In genomic region chr6:94577991-94578390, GRCm38 (mm10) we compare ENCODE assay signal across 10 mouse cellular contexts.
DNase-seq lines count a peak whose midpoint lies in the region; ATAC-seq and TF ChIP-seq lines count a peak whose summit lies in the region.
"Had no signal": no experiment of that assay in that cellular context is flagged by ENCODE, and none has a peak within 500 bp of the region (broad histone marks: within the 10 kb centered on the region; RNA-seq: fewer than 3 reads in every experiment).

No protein-coding gene starts in this region.

- H3K4me2 ChIP-seq in forebrain, embryonic 12.5 days, result peak overlapping the region; percentile 17; the same call in 1 of the 2 replicates
- H3K4me2 ChIP-seq in limb, embryonic 11.5 days (ENCODE audit: low read depth, severe bottlenecking), result no peak overlapping the region

- peak; percentile 91 for ATAC-seq in forebrain, embryonic 12.5 days (ENCODE audit: low FRiP score)
- no peak for ATAC-seq in limb, embryonic 11.5 days (ENCODE audit: insufficient number of reproducible peaks, low FRiP score, low TSS enrichment, low read depth)
- ATAC-seq: inflammation-experienced regulatory T-cells, adult 6 months had no signal

- H3K9me3 ChIP-seq in forebrain, embryonic 12.5 days, result no peaks in the 10 kb centered on the region
- H3K9me3 ChIP-seq in limb, embryonic 11.5 days (ENCODE audit: control insufficient read depth, low read length), result no peaks in the 10 kb centered on the region

- intact Hi-C loops in left cerebral cortex, adult 2 months (cut with DNase I), result loop anchor here (5.0 kb wide), 1 partner anchor 1519 kb away; no protein-coding TSS in a partner anchor
- intact Hi-C loops in left cerebral cortex, postnatal 10 days (cut with DNase I), result no loop called here
- intact Hi-C loops in heart, adult 2 months (cut with DNase I), result no loop called here

- H3K4me3 ChIP-seq in left cerebral cortex, adult 2 months, result no peak overlapping the region
- H3K4me3 ChIP-seq in forebrain, embryonic 12.5 days (replicated peaks), result no peak overlapping the region
- no peak overlapping the region for H3K4me3 ChIP-seq in limb, embryonic 11.5 days (ENCODE audit: low read depth, low read length)
- H3K4me3 ChIP-seq in heart, adult 2 months, result no peak overlapping the region

- no peaks in the 10 kb centered on the region for H3K79me2 ChIP-seq in heart, adult 2 months (replicated peaks; ENCODE audit: control insufficient read depth, insufficient read depth, low read length)

- H3K36me3 ChIP-seq in forebrain, embryonic 12.5 days (replicated peaks), result no peaks in the 10 kb centered on the region
- no peaks in the 10 kb centered on the region for H3K36me3 ChIP-seq in limb, embryonic 11.5 days (ENCODE audit: control insufficient read depth, insufficient read depth, low read length)
- H3K36me3 ChIP-seq in heart, adult 2 months (ENCODE audit: control insufficient read depth, insufficient read depth, low read length), result no peaks in the 10 kb centered on the region

- 7% methylated on average over 8 of the region's 8 CpGs for WGBS in forebrain, embryonic 12.5 days
- 80% methylated on average over 8 of the region's 8 CpGs for WGBS in limb, embryonic 11.5 days
- WGBS in heart, adult 2 months, result 91% methylated on average over 8 of the region's 8 CpGs

- TF ChIP-seq CTCF in left cerebral cortex, adult 2 months (IDR thresholded peaks at IDR 0.05), result no peak
- TF ChIP-seq CTCF in heart, adult 2 months (IDR thresholded peaks at IDR 0.05), result no peak

- H3K27ac ChIP-seq in left cerebral cortex, adult 2 months, result peak overlapping the region; percentile 38; the same call in 1 of the 2 replicates
- peak overlapping the region; percentile 77 for H3K27ac ChIP-seq in forebrain, embryonic 12.5 days
- H3K27ac ChIP-seq in limb, embryonic 11.5 days (replicated peaks; ENCODE audit: low read depth, low read length), result no peak overlapping the region
- H3K27ac ChIP-seq in heart, adult 2 months, result no peak overlapping the region

- TF ChIP-seq EP300 in heart, adult 2 months (IDR thresholded peaks at IDR 0.05; ENCODE audit: insufficient read depth, low read depth, low read length), result no peak

- H3K27me3 ChIP-seq in forebrain, embryonic 12.5 days, result no peaks in the 10 kb centered on the region
- no peaks in the 10 kb centered on the region for H3K27me3 ChIP-seq in limb, embryonic 11.5 days (ENCODE audit: control insufficient read depth, insufficient read depth, low read length)
- H3K27me3 ChIP-seq in heart, adult 2 months (ENCODE audit: control insufficient read depth, insufficient read depth, low read length), result no peaks in the 10 kb centered on the region
- H3K27me3 ChIP-seq: CH12.LX had no signal

- no peak for TF ChIP-seq POLR2A in heart, adult 2 months (IDR thresholded peaks at IDR 0.05; ENCODE audit: insufficient read depth, low read depth, low read length)

- DNase-seq in left cerebral cortex, adult 2 months (ENCODE audit: extremely low spot score in 1 of 2, low spot score in 2 of 2), result no peak
- DNase-seq in left cerebral cortex, postnatal 10 days (ENCODE audit: extremely low spot score in 1 of 2, low spot score in 2 of 2), result no peak
- DNase-seq in limb, embryonic 11.5 days (ENCODE audit: low spot score), result peak; percentile 21
- peak; percentile 47 for DNase-seq in telencephalon, adult 2 months (ENCODE audit: low read depth, low spot score)
- DNase-seq in thymus, postnatal 25 days, result no peak
- DNase-seq in heart, adult 2 months, result no peak
- DNase-seq: heart, adult 18-20 months had no signal

- H3K9ac ChIP-seq in forebrain, embryonic 12.5 days, result no peak overlapping the region
- H3K9ac ChIP-seq in limb, embryonic 11.5 days (ENCODE audit: low read length), result no peak overlapping the region
- no peak overlapping the region for H3K9ac ChIP-seq in heart, adult 2 months (ENCODE audit: low read depth, low read length)

- peaks cover 47% of the 10 kb centered on the region for H3K4me1 ChIP-seq in forebrain, embryonic 12.5 days
- no peaks in the 10 kb centered on the region for H3K4me1 ChIP-seq in limb, embryonic 11.5 days (ENCODE audit: control insufficient read depth, insufficient read depth, low read length)
- no peaks in the 10 kb centered on the region for H3K4me1 ChIP-seq in heart, adult 2 months (ENCODE audit: control insufficient read depth, insufficient read depth, low read length)

Comparison
In these comparisons a context has a peak if more than half of its experiments do, and no peak if none do; other contexts are left out.
1. DNase-seq: peak in limb, embryonic 11.5 days (single experiment) and telencephalon, adult 2 months (single experiment); none in left cerebral cortex, adult 2 months (0 of 2), left cerebral cortex, postnatal 10 days (0 of 2), thymus, postnatal 25 days (single experiment) and heart, adult 2 months (0 of 2).
2. H3K27ac ChIP-seq: peak in left cerebral cortex, adult 2 months (single experiment) and forebrain, embryonic 12.5 days (single experiment); none in limb, embryonic 11.5 days (single experiment) and heart, adult 2 months (single experiment).